Mouse (Mus musculus) liver, adult 2 months (tissue): Measurements from ENCODE around the gene Gcc2. TPM values are rescaled to one million over a fixed set of nuclear protein-coding genes. Genes with fewer than 3 reads are reported as not detected.

ENCODE experiments used
- DNase-seq: peaks from one replicate; pipeline ENCODE4 v3.0.0-alpha.2; 2011; ENCODE audit warnings: low read depth, low spot score; ENCODE audit errors: extremely low read depth
- H3K27ac ChIP-seq: fragments of 200-500 bp; replicated peaks from 2 replicates; pipeline ENCODE4 v1.5.1; 2012; ENCODE audit warnings: low read depth, mild to moderate bottlenecking, control low read depth, inconsistent platforms, low read length; ENCODE audit not compliant: insufficient read depth
- H3K27me3 ChIP-seq: fragments of 200-500 bp; 2 replicates; pipeline ENCODE4 v1.6.1; 2012; ENCODE audit warnings: mild to moderate bottlenecking, moderate library complexity, low read length, inconsistent platforms; ENCODE audit not compliant: control insufficient read depth, insufficient read depth
- H3K36me3 ChIP-seq: fragments of 200-500 bp; 2 replicates; pipeline ENCODE4 v1.6.1; 2012; ENCODE audit warnings: low read length, inconsistent platforms; ENCODE audit not compliant: control insufficient read depth, insufficient read depth
- H3K4me1 ChIP-seq: fragments of 200-500 bp; 2 replicates; pipeline ENCODE4 v1.6.1; 2011; ENCODE audit warnings: low read length; ENCODE audit not compliant: control insufficient read depth, insufficient read depth
- H3K4me3 ChIP-seq: fragments of 200-500 bp; 2 replicates; pipeline ENCODE4 v1.5.1; 2011; ENCODE audit warnings: low read depth, mild to moderate bottlenecking, control low read depth, low read length, moderate library complexity; ENCODE audit not compliant: insufficient read depth
- H3K79me2 ChIP-seq: fragments of 200-500 bp; 2 replicates; pipeline ENCODE4 v1.6.1; 2012; ENCODE audit warnings: inconsistent platforms, mild to moderate bottlenecking, low read length, moderate library complexity; ENCODE audit not compliant: control insufficient read depth, insufficient read depth
- H3K9ac ChIP-seq: fragments of 200-500 bp; 2 replicates; pipeline ENCODE4 v1.6.1; 2012; ENCODE audit warnings: low read depth, mild to moderate bottlenecking, control low read depth, inconsistent platforms, low read length
- CTCF ChIP-seq: fragments of 200-500 bp; IDR thresholded peaks from 2 replicates; pipeline ENCODE4 v1.5.1; 2011; ENCODE audit warnings: low read depth, low read length, control low read depth
- POLR2A ChIP-seq: fragments of 200-500 bp; IDR thresholded peaks from 2 replicates; pipeline ENCODE4 v1.6.1; 2011; ENCODE audit warnings: low read length, control low read depth; ENCODE audit not compliant: insufficient read depth; ENCODE audit errors: extremely low read depth
- WGBS: fragments of 180-500 bp; shearing (Covaris S2); methylation state at CpG from one replicate; pipeline ENCODE4 v1.1.7; 2018; 5-methylcytosine and 5-hydroxymethylcytosine counted together
- polyA plus RNA-seq: library from polyadenylated mRNA; depleted of rRNA; stranded (reverse); fragments of >200 nt; gene quantifications from 2 replicates; pipeline ENCODE4 v1.2.3, GENCODE M21; 2012
- total RNA-seq: library from RNA; depleted of rRNA; stranded (reverse); fragments of >200 nt; gene quantifications from 2 replicates; pipeline ENCODE4 v1.2.3, GENCODE M21; 2014

Gcc2 gene
- total and polyA plus RNA-seq, 2 experiments: 5.3 to 20.4 TPM

DNA sequence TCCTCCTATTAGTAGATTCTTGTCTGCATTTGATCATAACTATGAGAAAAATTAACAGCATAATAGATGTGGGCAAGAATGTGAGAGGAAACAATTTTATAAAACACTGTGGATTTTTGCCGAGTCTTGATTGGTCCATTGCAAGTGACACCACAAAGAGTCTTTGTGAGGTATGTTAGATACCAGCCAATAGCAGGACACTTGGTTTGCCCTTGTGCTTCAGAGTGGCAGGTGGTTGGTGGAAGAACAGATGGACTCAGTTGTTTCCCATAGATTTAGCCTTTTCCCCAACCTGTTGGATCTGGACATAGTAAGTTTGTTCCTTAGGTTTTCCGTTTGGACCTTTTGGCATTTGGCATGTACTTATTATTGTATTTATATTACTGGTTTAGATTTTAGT lies 44.1 kb upstream of the Gcc2 start:
- Histone ChIP-seq H3K4me1 (no peaks in the 10 kb centered on the region), H3K27me3 (peaks cover 3% of the 10 kb centered on the region; the same call in 1 of the 2 replicates), H3K4me3 (no peak overlapping the region), H3K36me3 (no peaks in the 10 kb centered on the region), H3K79me2 (no peaks in the 10 kb centered on the region), H3K9ac (no peak overlapping the region), H3K27ac (no peak overlapping the region)
- 82% methylated on average over 2 of the region's 2 CpGs for WGBS
- no peak for DNase-seq
- no peak for TF ChIP-seq POLR2A
- no peak for TF ChIP-seq CTCF

DNA sequence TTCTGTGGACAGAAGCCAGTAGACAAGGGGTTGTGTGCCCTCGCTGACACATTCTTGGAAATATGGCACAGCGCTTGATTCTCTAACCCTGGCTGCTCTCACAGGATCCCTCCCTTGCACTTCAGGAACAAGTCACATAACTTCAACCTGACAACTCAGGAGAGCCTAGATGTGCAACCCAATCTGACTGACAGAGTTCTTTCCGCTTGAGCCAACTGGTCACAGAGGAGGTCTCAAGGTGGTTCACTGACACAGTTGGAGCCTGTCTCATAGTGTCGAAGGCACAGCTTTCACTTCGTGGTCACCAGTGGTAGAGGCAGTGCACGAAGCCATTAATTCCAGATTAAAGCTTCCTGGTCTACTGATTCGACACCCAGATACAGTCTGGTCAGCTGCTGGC lies 43.1 kb upstream of the Gcc2 start:
- WGBS: 72% methylated on average over 7 of the region's 7 CpGs
- DNase-seq: no peak
- Histone ChIP-seq H3K4me3 (no peak overlapping the region), H3K79me2 (no peaks in the 10 kb centered on the region), H3K4me1 (no peaks in the 10 kb centered on the region), H3K27ac (no peak overlapping the region), H3K9ac (no peak overlapping the region), H3K36me3 (no peaks in the 10 kb centered on the region), H3K27me3 (no peaks in the 10 kb centered on the region; the same call in 1 of the 2 replicates)
- TF ChIP-seq CTCF (no peak), POLR2A (no peak)

DNA sequence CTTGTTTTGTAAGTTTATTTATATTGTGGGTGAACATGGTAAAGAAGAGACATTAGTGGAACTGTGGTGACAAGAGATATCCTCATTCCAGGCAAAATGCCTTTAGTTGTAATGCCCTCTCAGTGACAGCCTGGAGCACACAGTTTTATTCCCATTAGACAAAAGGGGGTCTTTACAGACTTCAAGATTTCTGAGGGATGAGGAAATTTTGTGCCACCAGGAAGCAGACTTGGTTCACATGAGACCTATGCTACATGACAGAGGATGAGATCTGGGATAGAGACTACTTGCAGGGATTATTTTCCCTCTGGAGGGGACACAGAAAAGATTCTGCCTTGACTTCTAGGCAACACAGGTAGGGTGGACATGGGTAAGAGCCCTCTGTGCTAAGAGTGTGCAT lies 40.8 kb upstream of the Gcc2 start:
- Histone ChIP-seq H3K4me1 (no peaks in the 10 kb centered on the region), H3K9ac (no peak overlapping the region), H3K4me3 (no peak overlapping the region), H3K27me3 (no peaks in the 10 kb centered on the region; the same call in 1 of the 2 replicates), H3K36me3 (no peaks in the 10 kb centered on the region), H3K27ac (no peak overlapping the region), H3K79me2 (no peaks in the 10 kb centered on the region)
- TF ChIP-seq POLR2A (no peak), CTCF (no peak)
- DNase-seq: no peak

DNA sequence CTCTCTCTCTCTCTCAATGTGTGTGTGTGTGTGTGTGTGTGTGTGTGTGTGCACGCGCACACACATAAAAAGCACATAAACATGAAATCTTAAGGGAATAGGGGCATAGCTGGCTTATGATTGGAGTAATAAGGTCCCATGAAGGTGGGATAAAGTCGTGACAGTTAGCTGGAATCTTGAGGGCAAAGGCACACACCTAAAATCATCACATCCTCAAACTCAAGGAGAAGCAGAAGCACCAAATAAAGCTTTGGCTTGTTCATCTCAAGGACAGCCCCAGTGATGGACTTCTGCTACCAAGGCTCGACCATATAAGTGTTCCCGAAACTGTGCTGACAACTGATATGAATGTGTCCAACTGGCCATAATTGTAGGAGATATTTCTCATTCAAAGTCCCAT lies 40.4 kb upstream of the Gcc2 start:
- DNase-seq: no peak
- H3K27ac ChIP-seq: no peak overlapping the region
- H3K4me1 ChIP-seq: no peaks in the 10 kb centered on the region
- H3K9ac ChIP-seq: no peak overlapping the region
- no peaks in the 10 kb centered on the region; the same call in 1 of the 2 replicates for H3K27me3 ChIP-seq
- H3K36me3 ChIP-seq: no peaks in the 10 kb centered on the region
- no peaks in the 10 kb centered on the region for H3K79me2 ChIP-seq
- TF ChIP-seq POLR2A (no peak), CTCF (no peak)
- no peak overlapping the region for H3K4me3 ChIP-seq
- WGBS: 77% methylated on average over 5 of the region's 5 CpGs

DNA sequence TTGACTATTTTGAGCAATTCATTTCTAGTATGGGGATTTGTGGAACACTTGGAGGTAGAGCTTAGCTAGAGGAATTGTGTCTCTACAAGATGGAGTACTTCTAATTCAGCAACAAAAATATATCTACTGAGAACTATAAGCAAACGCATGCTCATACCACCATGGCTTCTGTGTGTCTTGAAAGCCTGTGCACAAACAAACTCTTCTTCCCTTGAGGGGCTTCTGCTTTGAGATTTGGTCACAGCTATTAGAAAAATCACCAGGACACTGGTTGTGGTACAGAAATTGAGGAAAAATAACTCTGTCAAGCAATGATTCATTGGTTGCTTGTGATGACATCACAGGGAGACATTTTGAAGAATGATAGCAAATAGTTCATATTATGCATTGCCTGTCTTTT lies 39.9 kb upstream of the Gcc2 start:
- WGBS: 74% methylated on average over 1 of the region's 1 CpGs
- H3K4me1 ChIP-seq: no peaks in the 10 kb centered on the region
- no peaks in the 10 kb centered on the region for H3K79me2 ChIP-seq
- no peak overlapping the region for H3K27ac ChIP-seq
- no peak for TF ChIP-seq CTCF
- no peak for TF ChIP-seq POLR2A
- no peak overlapping the region for H3K9ac ChIP-seq
- no peaks in the 10 kb centered on the region; the same call in 1 of the 2 replicates for H3K27me3 ChIP-seq
- no peaks in the 10 kb centered on the region for H3K36me3 ChIP-seq
- DNase-seq: no peak
- H3K4me3 ChIP-seq: no peak overlapping the region

DNA sequence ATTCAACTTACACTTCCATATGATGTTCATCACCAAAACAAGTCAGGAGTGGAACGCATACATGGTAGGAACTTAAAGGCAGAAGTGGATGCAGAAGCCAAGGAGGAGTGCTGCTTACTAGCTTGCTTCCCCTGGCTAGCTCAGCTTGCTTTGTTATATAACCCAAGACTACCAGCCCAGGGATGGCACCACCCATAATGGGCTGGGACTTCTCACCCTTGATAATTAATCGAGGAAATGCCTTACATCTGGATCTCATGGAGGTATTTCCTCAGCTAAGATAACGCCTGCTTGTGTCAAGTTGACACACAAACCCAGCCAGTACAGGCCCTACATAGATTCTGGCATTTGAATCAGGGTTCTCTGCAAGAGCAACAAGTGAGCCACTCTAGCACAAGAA lies 37.9 kb upstream of the Gcc2 start:
- Histone ChIP-seq H3K4me1 (no peaks in the 10 kb centered on the region), H3K4me3 (no peak overlapping the region), H3K9ac (no peak overlapping the region), H3K27me3 (no peaks in the 10 kb centered on the region; the same call in 1 of the 2 replicates), H3K36me3 (no peaks in the 10 kb centered on the region), H3K79me2 (no peaks in the 10 kb centered on the region), H3K27ac (no peak overlapping the region)
- TF ChIP-seq CTCF (no peak), POLR2A (no peak)
- DNase-seq: no peak
- 79% methylated on average over 3 of the region's 3 CpGs for WGBS
